Mouse (Mus musculus) neural tube, embryonic 14.5 days (tissue): Measurements from ENCODE around the gene Scn5a. TPM values are rescaled to one million over a fixed set of nuclear protein-coding genes. Genes with fewer than 3 reads are reported as not detected.

ENCODE experiments used
- ATAC-seq: fragments of 200-750 bp; cut with Nextera tagmentation; 2 replicates; pipeline ENCODE4 v1.8.0; 2017; ENCODE audit warnings: low read depth, mild to moderate bottlenecking, moderate TSS enrichment, moderate library complexity
- H3K27ac ChIP-seq: fragments of 300-500 bp; sonication (generic); 2 replicates; pipeline ENCODE4 v1.5.1; 2014; ENCODE audit warnings: low read depth, mild to moderate bottlenecking, control low read depth, low read length, moderate library complexity, mixed read lengths
- H3K27me3 ChIP-seq: fragments of 300-500 bp; sonication (generic); 2 replicates; pipeline ENCODE4 v1.6.1; 2014; ENCODE audit warnings: low read length; ENCODE audit not compliant: control insufficient read depth, insufficient read depth
- H3K36me3 ChIP-seq: fragments of 300-500 bp; sonication (generic); 2 replicates; pipeline ENCODE4 v1.6.1; 2014; ENCODE audit warnings: low read length, mixed read lengths; ENCODE audit not compliant: control insufficient read depth, insufficient read depth
- H3K4me1 ChIP-seq: fragments of 300-500 bp; sonication (generic); 2 replicates; pipeline ENCODE4 v1.6.1; 2014; ENCODE audit warnings: low read length; ENCODE audit not compliant: control insufficient read depth, insufficient read depth
- H3K4me2 ChIP-seq: fragments of 300-500 bp; sonication (generic); 2 replicates; pipeline ENCODE4 v1.6.1; 2014; ENCODE audit warnings: mild to moderate bottlenecking, low read depth, low read length, control low read depth
- H3K4me3 ChIP-seq: fragments of 300-500 bp; sonication (generic); 2 replicates; pipeline ENCODE4 v1.5.1; 2014; ENCODE audit warnings: low read depth, low read length, control low read depth, mixed read lengths
- H3K9ac ChIP-seq: fragments of 300-500 bp; sonication (generic); replicated peaks from 2 replicates; pipeline ENCODE4 v1.6.1; 2014; ENCODE audit warnings: low read depth, mild to moderate bottlenecking, control low read depth, low read length, mixed read lengths
- H3K9me3 ChIP-seq: fragments of 300-500 bp; sonication (generic); 2 replicates; pipeline ENCODE4 v1.6.1; 2016; ENCODE audit warnings: low read length; ENCODE audit not compliant: control insufficient read depth
- WGBS: fragments of 180-500 bp; shearing (Covaris S2); extraction: QIAGEN DNeasy Blood & Tissue Kit; methylation state at CpG from one replicate; pipeline ENCODE4 v1.1.7; 2014; 5-methylcytosine and 5-hydroxymethylcytosine counted together
- polyA plus RNA-seq: library from polyadenylated mRNA; unstranded; fragments of >200 nt; fragmentation: Nextera tagmentation; extraction: Ambion mirVana; gene quantifications from 2 replicates; pipeline ENCODE4 v1.2.1, GENCODE M21; 2014

Gene Scn5a
- 0.27 and 0.28 TPM in 2 replicates for polyA plus RNA-seq

DNA sequence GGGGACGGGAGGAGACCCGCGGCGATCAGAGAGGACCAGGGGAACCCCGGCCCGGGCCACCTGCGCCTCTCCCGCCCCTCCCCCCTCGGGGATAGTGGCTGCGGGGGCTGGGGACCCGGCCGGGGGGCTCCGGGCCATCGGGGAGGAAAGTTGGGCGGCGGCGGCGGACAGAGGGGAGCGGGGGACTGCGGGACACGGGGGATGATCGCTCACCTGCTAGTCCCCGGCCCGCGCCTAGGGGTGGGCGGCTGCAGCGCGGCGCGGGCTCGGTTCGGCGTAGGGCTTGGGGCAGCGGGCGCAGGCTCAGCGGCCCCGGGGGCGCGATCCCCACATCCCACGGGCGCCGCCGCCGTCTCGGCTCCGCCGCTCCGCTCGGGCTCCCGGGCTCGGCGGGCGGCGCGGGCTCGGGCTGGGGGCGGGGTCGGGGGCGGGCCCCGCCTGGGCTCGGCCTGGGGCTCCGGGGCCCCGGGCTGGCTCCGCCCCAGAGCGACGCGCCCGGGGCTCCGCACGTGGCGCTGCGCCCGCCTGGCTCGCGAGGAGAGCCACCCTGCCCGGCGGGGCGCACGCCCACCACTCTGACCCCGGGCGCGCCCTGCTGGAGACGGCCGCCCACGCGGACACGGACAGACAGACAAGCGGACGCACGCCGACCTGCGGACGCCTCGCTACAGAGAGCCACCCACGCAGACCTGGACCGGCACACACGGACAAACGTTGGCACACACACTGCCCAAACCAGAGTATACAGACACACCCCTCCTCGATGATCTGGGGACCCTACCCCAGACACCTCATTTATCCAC, at the start of gene Scn5a:
TSS of gene Scn5a (minus strand) at position 381 of the 803 bp plus-strand sequence.
- no peaks in the 10 kb centered on the region for H3K9me3 ChIP-seq
- peak; percentile 59 for ATAC-seq
- H3K36me3 ChIP-seq, result no peaks in the 10 kb centered on the region
- H3K4me2 ChIP-seq, result peak within 1 kb of the TSS; percentile 92
- H3K27ac ChIP-seq, result no peak within 1 kb of the TSS
- H3K9ac ChIP-seq, result peak within 1 kb of the TSS; percentile 53
- peak within 1 kb of the TSS; percentile 42 for H3K4me3 ChIP-seq
- peaks cover 62% of the 10 kb centered on the region for H3K27me3 ChIP-seq
- WGBS, result under 1% methylated on average over 67 of the region's 99 CpGs
- H3K4me1 ChIP-seq, result peaks cover 6% of the 10 kb centered on the region; the same call in 1 of the 2 replicates

DNA sequence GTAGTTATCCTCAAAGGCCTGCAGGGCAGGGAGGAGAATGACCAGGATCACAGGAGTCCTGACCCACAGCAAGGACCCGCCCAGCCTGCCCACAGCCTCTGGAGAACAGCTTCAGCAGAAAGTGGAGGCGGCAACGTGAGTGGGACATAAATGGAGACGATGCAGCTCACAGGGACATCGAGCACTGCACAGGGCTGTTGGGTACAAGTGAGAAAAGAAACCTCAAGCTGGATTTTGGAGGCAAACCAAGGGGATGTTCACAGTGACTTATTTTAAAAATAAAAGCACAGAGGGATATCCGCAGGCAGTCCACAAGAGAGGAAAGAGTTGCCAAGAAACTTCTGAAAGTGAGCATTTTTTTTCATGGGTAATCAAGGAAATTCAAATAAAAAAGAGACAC, 48.4 kb upstream of the Scn5a start:
- Histone ChIP-seq H3K27ac (no peak overlapping the region), H3K4me3 (no peak overlapping the region), H3K36me3 (no peaks in the 10 kb centered on the region), H3K4me2 (no peak overlapping the region), H3K4me1 (peaks cover 8% of the 10 kb centered on the region; the same call in 1 of the 2 replicates), H3K9me3 (no peaks in the 10 kb centered on the region), H3K27me3 (no peaks in the 10 kb centered on the region), H3K9ac (no peak overlapping the region)
- no peak for ATAC-seq
- WGBS, result 85% methylated on average over 6 of the region's 6 CpGs

DNA sequence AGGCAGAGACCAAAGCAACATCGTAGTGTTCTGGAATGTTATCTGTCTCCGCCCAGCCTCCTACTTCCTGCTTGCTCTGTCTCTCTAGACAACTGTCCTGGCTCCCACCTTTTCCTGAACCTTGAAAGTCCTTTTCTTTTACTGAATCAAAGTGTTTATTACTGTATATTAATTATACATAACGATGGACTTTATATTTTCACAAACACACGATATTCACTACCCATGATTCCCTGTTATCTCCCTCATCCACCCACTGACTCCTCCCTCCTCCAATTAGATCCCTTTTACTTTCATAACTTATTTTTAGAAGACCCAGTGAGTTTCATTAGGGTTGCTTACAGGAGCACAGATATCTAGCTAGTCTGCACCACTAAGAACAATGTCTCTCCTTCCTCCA, 45.3 kb upstream of the Scn5a start:
- H3K27ac ChIP-seq, result no peak overlapping the region
- 93% methylated on average over 4 of the region's 4 CpGs for WGBS
- H3K36me3 ChIP-seq, result no peaks in the 10 kb centered on the region
- no peak overlapping the region for H3K4me2 ChIP-seq
- H3K4me3 ChIP-seq, result no peak overlapping the region
- no peaks in the 10 kb centered on the region for H3K27me3 ChIP-seq
- H3K9ac ChIP-seq, result no peak overlapping the region
- no peaks in the 10 kb centered on the region for H3K9me3 ChIP-seq
- no peaks in the 10 kb centered on the region for H3K4me1 ChIP-seq
- ATAC-seq, result no peak

DNA sequence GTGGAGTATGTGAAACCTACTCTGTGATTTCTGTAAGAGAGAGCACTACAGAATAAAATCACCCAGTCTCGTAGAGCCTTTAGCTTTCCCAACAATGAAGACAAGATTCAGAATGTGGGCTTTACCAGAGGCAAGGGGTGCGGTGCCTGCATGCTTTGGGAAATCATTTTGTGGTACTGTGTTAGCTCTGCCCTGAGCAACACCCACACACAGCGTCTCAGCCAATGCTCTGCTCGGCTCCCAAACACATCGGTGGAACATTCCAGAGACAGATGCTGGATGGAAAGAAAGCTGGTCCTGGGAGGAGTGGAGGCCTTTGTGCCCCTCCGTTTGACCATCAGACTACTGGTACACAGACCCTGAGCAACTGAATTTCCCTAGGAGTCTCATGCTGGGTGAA, 36.0 kb upstream of the Scn5a start:
- H3K36me3 ChIP-seq, result no peaks in the 10 kb centered on the region
- H3K27me3 ChIP-seq, result no peaks in the 10 kb centered on the region
- H3K4me3 ChIP-seq, result no peak overlapping the region
- H3K4me2 ChIP-seq, result no peak overlapping the region
- no peaks in the 10 kb centered on the region for H3K9me3 ChIP-seq
- no peaks in the 10 kb centered on the region for H3K4me1 ChIP-seq
- no peak overlapping the region for H3K27ac ChIP-seq
- WGBS, result 85% methylated on average over 6 of the region's 6 CpGs
- ATAC-seq, result no peak
- no peak overlapping the region for H3K9ac ChIP-seq

DNA sequence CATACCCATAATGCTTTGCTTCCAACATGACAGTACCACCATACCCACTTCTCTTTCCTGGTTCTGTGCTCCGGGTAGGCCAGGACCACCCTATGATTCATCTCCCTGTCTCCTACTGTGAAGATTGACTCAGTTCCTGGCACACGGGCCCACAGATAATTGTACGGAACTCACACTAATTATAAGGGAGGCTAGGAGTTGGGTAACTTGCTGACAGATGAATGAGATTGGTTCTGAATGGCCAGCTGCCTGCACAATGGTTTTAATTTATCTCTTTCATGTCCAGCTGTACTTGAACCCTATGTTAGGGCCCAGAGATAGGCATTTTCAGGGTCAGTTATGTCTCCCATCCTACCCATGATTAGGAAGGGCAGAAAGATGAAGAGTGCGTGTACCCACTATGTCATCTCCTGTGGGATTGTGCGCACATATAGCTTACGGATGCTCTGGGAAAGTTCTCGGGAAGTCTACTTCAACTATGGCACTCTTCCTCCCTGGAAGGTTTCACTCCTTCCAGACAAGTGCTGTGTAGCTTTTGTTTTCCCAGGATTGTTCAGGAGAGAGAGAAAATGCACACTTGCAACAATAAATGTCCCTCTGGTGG, 31.8 kb upstream of the Scn5a start:
- no peaks in the 10 kb centered on the region for H3K9me3 ChIP-seq
- no peak overlapping the region for H3K4me2 ChIP-seq
- no peaks in the 10 kb centered on the region for H3K27me3 ChIP-seq
- H3K36me3 ChIP-seq, result no peaks in the 10 kb centered on the region
- 90% methylated on average over 7 of the region's 7 CpGs for WGBS
- no peak overlapping the region for H3K27ac ChIP-seq
- ATAC-seq, result no peak
- no peak overlapping the region for H3K4me3 ChIP-seq
- no peaks in the 10 kb centered on the region for H3K4me1 ChIP-seq
- no peak overlapping the region for H3K9ac ChIP-seq

DNA sequence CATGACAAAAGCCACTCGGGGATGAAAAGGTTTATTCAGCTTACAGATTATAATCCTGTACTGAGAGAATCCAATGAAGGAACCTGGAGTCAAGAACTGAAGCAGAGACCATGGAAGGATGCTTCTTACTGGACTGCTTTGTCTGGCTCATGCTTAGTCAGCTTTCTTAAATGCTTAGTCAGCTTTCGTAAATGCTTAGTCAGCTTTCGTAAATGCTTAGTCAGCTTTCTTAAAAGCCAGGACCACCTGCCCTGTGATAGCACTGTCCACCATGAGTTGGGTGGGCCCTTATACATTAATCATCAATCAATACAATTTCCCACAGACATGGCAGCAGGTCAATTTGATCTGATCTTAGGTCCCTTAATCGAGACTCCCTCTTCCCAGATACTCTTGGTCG, 28.1 kb upstream of the Scn5a start:
- H3K4me3 ChIP-seq, result no peak overlapping the region
- no peaks in the 10 kb centered on the region for H3K4me1 ChIP-seq
- H3K27me3 ChIP-seq, result no peaks in the 10 kb centered on the region
- no peak overlapping the region for H3K4me2 ChIP-seq
- H3K9me3 ChIP-seq, result no peaks in the 10 kb centered on the region
- no peak overlapping the region for H3K9ac ChIP-seq
- 87% methylated on average over 5 of the region's 5 CpGs for WGBS
- no peak overlapping the region for H3K27ac ChIP-seq
- ATAC-seq, result no peak
- H3K36me3 ChIP-seq, result no peaks in the 10 kb centered on the region

DNA sequence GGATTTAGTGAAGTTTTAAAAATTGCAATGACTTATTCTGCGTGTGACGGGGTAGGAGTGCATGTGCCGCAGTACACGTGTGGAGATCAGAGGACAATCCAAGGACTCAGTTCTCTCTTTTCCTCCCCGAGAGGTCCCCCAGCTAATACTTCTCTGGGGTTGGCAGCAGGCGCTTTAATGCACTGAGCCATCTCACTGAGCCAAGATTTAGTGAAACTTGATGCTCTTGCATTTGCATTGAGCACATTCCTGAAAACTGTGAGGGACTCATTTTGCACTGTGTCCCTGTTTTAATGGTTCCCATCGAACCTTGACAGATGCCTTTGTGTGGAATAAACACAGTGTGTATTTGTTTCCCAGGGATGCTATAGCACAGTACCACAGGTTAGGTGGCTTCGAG, 25.8 kb upstream of the Scn5a start:
- Histone ChIP-seq H3K27ac (no peak overlapping the region), H3K27me3 (no peaks in the 10 kb centered on the region), H3K4me2 (no peak overlapping the region), H3K4me3 (no peak overlapping the region), H3K36me3 (no peaks in the 10 kb centered on the region), H3K9me3 (no peaks in the 10 kb centered on the region), H3K4me1 (no peaks in the 10 kb centered on the region), H3K9ac (no peak overlapping the region)
- no peak for ATAC-seq
- WGBS, result 82% methylated on average over 8 of the region's 8 CpGs

DNA sequence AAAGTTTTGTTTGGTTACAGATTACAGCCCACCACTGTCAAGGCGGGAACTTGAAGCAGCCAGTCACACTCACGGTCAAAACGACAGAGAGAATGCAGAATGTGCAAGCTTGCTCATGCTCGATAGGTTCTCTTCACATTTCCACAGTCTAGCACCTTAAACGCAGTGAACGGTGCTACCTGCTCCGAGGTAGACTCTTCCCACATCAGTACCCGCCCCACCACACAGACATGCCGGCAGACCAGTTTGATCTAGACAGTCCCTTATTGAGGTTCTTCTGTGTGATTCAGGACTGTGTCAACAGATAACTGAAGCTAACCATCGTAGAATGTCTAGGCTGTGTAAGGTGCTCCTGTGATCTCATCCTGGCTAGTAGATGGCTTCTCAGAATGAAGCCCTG, 19.7 kb upstream of the Scn5a start:
- Histone ChIP-seq H3K27ac (no peak overlapping the region), H3K4me1 (no peaks in the 10 kb centered on the region), H3K36me3 (no peaks in the 10 kb centered on the region), H3K9ac (no peak overlapping the region), H3K4me2 (no peak overlapping the region), H3K4me3 (no peak overlapping the region), H3K27me3 (no peaks in the 10 kb centered on the region), H3K9me3 (no peaks in the 10 kb centered on the region)
- WGBS, result 94% methylated on average over 10 of the region's 10 CpGs
- no peak for ATAC-seq

DNA sequence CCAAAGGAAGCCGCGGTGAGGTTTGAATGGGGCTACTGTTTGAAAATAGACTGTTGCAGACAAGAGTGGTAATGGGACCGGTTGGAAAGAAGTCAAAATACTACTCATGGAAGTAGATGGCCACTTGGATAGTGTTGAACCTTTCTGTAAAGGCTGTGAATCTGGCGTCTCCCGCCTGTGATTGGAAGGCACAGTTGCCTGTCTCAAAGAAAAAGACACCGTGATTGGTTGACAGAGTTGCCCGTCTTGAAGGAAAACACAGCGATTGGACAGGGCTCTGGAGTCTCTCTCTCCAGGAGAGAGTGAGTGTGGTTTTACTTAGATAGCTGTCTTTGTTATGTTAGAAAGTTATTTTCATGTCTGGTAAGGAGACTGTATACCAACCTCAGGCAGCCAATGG, 18.5 kb upstream of the Scn5a start:
- no peak for ATAC-seq
- no peak overlapping the region for H3K4me3 ChIP-seq
- no peaks in the 10 kb centered on the region for H3K36me3 ChIP-seq
- no peak overlapping the region for H3K4me2 ChIP-seq
- WGBS, result 80% methylated on average over 8 of the region's 8 CpGs
- no peaks in the 10 kb centered on the region for H3K27me3 ChIP-seq
- no peak overlapping the region for H3K27ac ChIP-seq
- H3K9ac ChIP-seq, result no peak overlapping the region
- H3K9me3 ChIP-seq, result no peaks in the 10 kb centered on the region
- no peaks in the 10 kb centered on the region for H3K4me1 ChIP-seq
